Mouse (Mus musculus): ENCODE data around the gene Lrig1. TPM values are rescaled to one million over a fixed set of nuclear protein-coding genes. Genes with fewer than 3 reads are reported as not detected.

The Lrig1 gene
- polyA plus RNA-seq, 1 experiment from 2014 or later, result 4.5 TPM

- no peaks in the 10 kb centered on the region; the same call in 1 of the 2 replicates for H3K36me3 ChIP-seq (ENCODE audit: control insufficient read depth, insufficient read depth)
- no peak overlapping the region for H3K27ac ChIP-seq (ENCODE audit: low read length)
- WGBS (ENCODE audit: insufficient replicate concordance), result 27% methylated on average over 5 of the region's 5 CpGs
- H3K4me1 ChIP-seq (ENCODE audit: control insufficient read depth, low read depth, low read length), result no peaks in the 10 kb centered on the region
- ATAC-seq (ENCODE audit: low read depth), result no peak
- no peak overlapping the region for H3K4me3 ChIP-seq (ENCODE audit: low read depth, low read length)
- H3K9ac ChIP-seq (ENCODE audit: low read depth, low read length), result no peak overlapping the region
- H3K4me2 ChIP-seq (ENCODE audit: low read depth, low read length), result no peak overlapping the region
- H3K27me3 ChIP-seq (ENCODE audit: control insufficient read depth, insufficient read depth, low read depth, low read length), result no peaks in the 10 kb centered on the region
- no peaks in the 10 kb centered on the region for H3K9me3 ChIP-seq (replicated peaks; ENCODE audit: control insufficient read depth, low read length)
Observed at GRCm38 (mm10) chr6:94625896-94626295, 74.1 kb downstream of the Lrig1 start.

DNA sequence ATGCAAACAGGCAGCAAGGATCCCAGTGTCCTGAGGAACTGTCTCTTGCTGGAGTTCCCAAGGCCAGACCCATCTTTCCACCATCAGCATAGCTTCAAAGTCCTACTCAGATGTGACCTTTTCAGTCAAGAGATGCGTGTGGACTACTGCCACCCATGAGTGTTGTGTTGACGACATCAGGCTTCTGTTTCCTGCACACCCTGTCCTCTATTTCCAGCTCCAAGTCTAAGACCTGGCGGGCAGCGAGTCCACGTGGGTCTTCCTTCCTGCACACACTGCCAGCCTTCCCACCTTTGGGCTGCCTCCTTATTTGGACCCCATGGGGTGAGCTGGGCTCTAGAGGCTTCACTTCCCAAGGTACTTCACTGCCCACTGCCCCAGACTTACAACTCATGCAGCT lies 75.4 kb downstream of the Lrig1 start:
- H3K4me3 ChIP-seq (ENCODE audit: low read depth, low read length), result no peak overlapping the region
- H3K4me1 ChIP-seq (ENCODE audit: control insufficient read depth, low read depth, low read length), result no peaks in the 10 kb centered on the region
- no peaks in the 10 kb centered on the region; the same call in 1 of the 2 replicates for H3K36me3 ChIP-seq (ENCODE audit: control insufficient read depth, insufficient read depth)
- ATAC-seq (ENCODE audit: low read depth), result no peak
- WGBS (ENCODE audit: insufficient replicate concordance), result 68% methylated on average over 5 of the region's 5 CpGs
- no peaks in the 10 kb centered on the region for H3K27me3 ChIP-seq (ENCODE audit: control insufficient read depth, insufficient read depth, low read depth, low read length)
- H3K9me3 ChIP-seq (replicated peaks; ENCODE audit: control insufficient read depth, low read length), result no peaks in the 10 kb centered on the region
- no peak overlapping the region for H3K9ac ChIP-seq (ENCODE audit: low read depth, low read length)
- H3K4me2 ChIP-seq (ENCODE audit: low read depth, low read length), result no peak overlapping the region
- H3K27ac ChIP-seq (ENCODE audit: low read length), result no peak overlapping the region

GRCm38 (mm10) chr6:94622983-94623382 lies 77.0 kb downstream of the Lrig1 start:
- no peak for ATAC-seq (ENCODE audit: low read depth)
- Histone ChIP-seq H3K27ac (ENCODE audit: low read length) (no peak overlapping the region), H3K4me2 (ENCODE audit: low read depth, low read length) (no peak overlapping the region), H3K9ac (ENCODE audit: low read depth, low read length) (no peak overlapping the region), H3K4me1 (ENCODE audit: control insufficient read depth, low read depth, low read length) (no peaks in the 10 kb centered on the region), H3K4me3 (ENCODE audit: low read depth, low read length) (no peak overlapping the region), H3K9me3 (replicated peaks; ENCODE audit: control insufficient read depth, low read length) (no peaks in the 10 kb centered on the region), H3K27me3 (ENCODE audit: control insufficient read depth, insufficient read depth, low read depth, low read length) (no peaks in the 10 kb centered on the region), H3K36me3 (ENCODE audit: control insufficient read depth, insufficient read depth) (no peaks in the 10 kb centered on the region; the same call in 1 of the 2 replicates)
- 61% methylated on average over 4 of the region's 4 CpGs for WGBS (ENCODE audit: insufficient replicate concordance)

DNA sequence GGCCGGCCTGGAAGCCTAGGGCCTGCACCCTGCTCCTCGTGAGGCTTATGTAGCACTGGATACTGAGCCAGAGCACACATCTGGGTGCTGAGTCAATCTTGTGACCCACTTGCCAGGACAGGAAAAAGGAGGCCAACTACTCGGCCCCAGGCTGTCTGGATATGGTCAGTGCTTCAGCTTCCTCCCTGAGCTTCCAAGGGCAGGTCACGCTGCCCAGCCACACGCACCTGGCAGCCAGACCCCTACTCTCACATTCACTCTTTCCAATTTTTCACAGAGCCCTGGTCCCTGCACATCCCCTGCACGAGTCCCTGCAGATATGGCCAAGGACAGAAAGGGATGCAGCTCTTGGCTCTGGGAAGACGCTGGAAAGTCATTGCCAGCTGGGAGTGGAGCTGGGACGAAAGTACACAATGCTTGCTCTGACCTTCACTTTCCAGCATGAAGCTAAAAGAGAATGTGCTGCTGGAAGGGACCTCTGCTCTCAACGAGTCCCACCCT lies 79.1 kb downstream of the Lrig1 start:
- WGBS (ENCODE audit: insufficient replicate concordance), result 58% methylated on average over 9 of the region's 9 CpGs
- H3K9ac ChIP-seq (ENCODE audit: low read depth, low read length), result no peak overlapping the region
- no peak for ATAC-seq (ENCODE audit: low read depth)

GRCm38 (mm10) chr6:94620287-94620686 lies 79.7 kb downstream of the Lrig1 start:
- no peak for ATAC-seq (ENCODE audit: low read depth)

More for the DNA sequence above, 79.1 kb downstream of the Lrig1 start:
- H3K4me1 ChIP-seq (ENCODE audit: control insufficient read depth, low read depth, low read length), result no peaks in the 10 kb centered on the region
- H3K4me3 ChIP-seq (ENCODE audit: low read depth, low read length), result no peak overlapping the region
- no peaks in the 10 kb centered on the region for H3K27me3 ChIP-seq (ENCODE audit: control insufficient read depth, insufficient read depth, low read depth, low read length)
- no peak overlapping the region for H3K27ac ChIP-seq (ENCODE audit: low read length)
- no peaks in the 10 kb centered on the region for H3K9me3 ChIP-seq (replicated peaks; ENCODE audit: control insufficient read depth, low read length)
- H3K4me2 ChIP-seq (ENCODE audit: low read depth, low read length), result no peak overlapping the region
- H3K36me3 ChIP-seq (ENCODE audit: control insufficient read depth, insufficient read depth), result no peaks in the 10 kb centered on the region; the same call in 1 of the 2 replicates

GRCm38 (mm10) chr6:94618671-94619070 lies 81.3 kb downstream of the Lrig1 start:
- Histone ChIP-seq H3K9ac (ENCODE audit: low read depth, low read length) (no peak overlapping the region), H3K27me3 (ENCODE audit: control insufficient read depth, insufficient read depth, low read depth, low read length) (no peaks in the 10 kb centered on the region), H3K4me3 (ENCODE audit: low read depth, low read length) (no peak overlapping the region), H3K27ac (ENCODE audit: low read length) (no peak overlapping the region), H3K9me3 (replicated peaks; ENCODE audit: control insufficient read depth, low read length) (no peaks in the 10 kb centered on the region), H3K36me3 (ENCODE audit: control insufficient read depth, insufficient read depth) (no peaks in the 10 kb centered on the region; the same call in 1 of the 2 replicates), H3K4me1 (ENCODE audit: control insufficient read depth, low read depth, low read length) (no peaks in the 10 kb centered on the region), H3K4me2 (ENCODE audit: low read depth, low read length) (no peak overlapping the region)
- no peak for ATAC-seq (ENCODE audit: low read depth)
- 69% methylated on average over 5 of the region's 5 CpGs for WGBS (ENCODE audit: insufficient replicate concordance)

More at GRCm38 (mm10) chr6:94620287-94620686, 79.7 kb downstream of the Lrig1 start:
- no peak overlapping the region for H3K4me2 ChIP-seq (ENCODE audit: low read depth, low read length)
- H3K36me3 ChIP-seq (ENCODE audit: control insufficient read depth, insufficient read depth), result no peaks in the 10 kb centered on the region; the same call in 1 of the 2 replicates
- no peaks in the 10 kb centered on the region for H3K9me3 ChIP-seq (replicated peaks; ENCODE audit: control insufficient read depth, low read length)
- H3K27ac ChIP-seq (ENCODE audit: low read length), result no peak overlapping the region
- WGBS (ENCODE audit: insufficient replicate concordance), result 71% methylated on average over 6 of the region's 6 CpGs
- no peaks in the 10 kb centered on the region for H3K4me1 ChIP-seq (ENCODE audit: control insufficient read depth, low read depth, low read length)
- no peak overlapping the region for H3K4me3 ChIP-seq (ENCODE audit: low read depth, low read length)
- H3K27me3 ChIP-seq (ENCODE audit: control insufficient read depth, insufficient read depth, low read depth, low read length), result no peaks in the 10 kb centered on the region
- H3K9ac ChIP-seq (ENCODE audit: low read depth, low read length), result no peak overlapping the region

GRCm38 (mm10) chr6:94615936-94616335 lies 84.0 kb downstream of the Lrig1 start:
- Histone ChIP-seq H3K27me3 (ENCODE audit: control insufficient read depth, insufficient read depth, low read depth, low read length) (no peaks in the 10 kb centered on the region), H3K9ac (ENCODE audit: low read depth, low read length) (no peak overlapping the region), H3K27ac (ENCODE audit: low read length) (no peak overlapping the region), H3K4me3 (ENCODE audit: low read depth, low read length) (no peak overlapping the region), H3K4me1 (ENCODE audit: control insufficient read depth, low read depth, low read length) (no peaks in the 10 kb centered on the region), H3K36me3 (ENCODE audit: control insufficient read depth, insufficient read depth) (no peaks in the 10 kb centered on the region; the same call in 1 of the 2 replicates), H3K4me2 (ENCODE audit: low read depth, low read length) (no peak overlapping the region), H3K9me3 (replicated peaks; ENCODE audit: control insufficient read depth, low read length) (no peaks in the 10 kb centered on the region)
- 76% methylated on average over 4 of the region's 4 CpGs for WGBS (ENCODE audit: insufficient replicate concordance)
- no peak for ATAC-seq (ENCODE audit: low read depth)

DNA sequence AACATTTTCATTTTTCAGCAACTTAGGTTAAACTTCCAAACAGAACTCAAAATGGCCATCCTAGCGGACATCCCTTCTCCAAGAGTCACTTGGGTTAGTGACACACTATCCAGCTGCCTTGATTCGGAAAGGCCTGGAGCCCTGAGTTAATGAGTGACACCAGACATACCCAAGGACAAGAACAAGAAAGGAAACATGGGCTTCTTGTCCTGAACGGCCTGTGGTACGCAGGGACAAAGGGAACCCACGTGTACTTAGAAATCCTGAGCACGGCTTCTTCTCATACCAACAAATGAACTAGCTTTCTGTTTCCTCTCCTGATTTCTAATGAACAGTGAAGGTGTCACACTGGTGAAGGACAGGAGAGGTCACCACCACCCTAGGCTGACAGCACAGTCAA lies 85.6 kb downstream of the Lrig1 start:
- no peaks in the 10 kb centered on the region for H3K9me3 ChIP-seq (replicated peaks; ENCODE audit: control insufficient read depth, low read length)
- no peaks in the 10 kb centered on the region for H3K4me1 ChIP-seq (ENCODE audit: control insufficient read depth, low read depth, low read length)
- H3K4me2 ChIP-seq (ENCODE audit: low read depth, low read length), result no peak overlapping the region
- no peak overlapping the region for H3K9ac ChIP-seq (ENCODE audit: low read depth, low read length)
- no peaks in the 10 kb centered on the region for H3K27me3 ChIP-seq (ENCODE audit: control insufficient read depth, insufficient read depth, low read depth, low read length)
- WGBS (ENCODE audit: insufficient replicate concordance), result 73% methylated on average over 6 of the region's 6 CpGs
- H3K4me3 ChIP-seq (ENCODE audit: low read depth, low read length), result no peak overlapping the region
- no peak overlapping the region for H3K27ac ChIP-seq (ENCODE audit: low read length)
- no peaks in the 10 kb centered on the region; the same call in 1 of the 2 replicates for H3K36me3 ChIP-seq (ENCODE audit: control insufficient read depth, insufficient read depth)
- no peak for ATAC-seq (ENCODE audit: low read depth)

DNA sequence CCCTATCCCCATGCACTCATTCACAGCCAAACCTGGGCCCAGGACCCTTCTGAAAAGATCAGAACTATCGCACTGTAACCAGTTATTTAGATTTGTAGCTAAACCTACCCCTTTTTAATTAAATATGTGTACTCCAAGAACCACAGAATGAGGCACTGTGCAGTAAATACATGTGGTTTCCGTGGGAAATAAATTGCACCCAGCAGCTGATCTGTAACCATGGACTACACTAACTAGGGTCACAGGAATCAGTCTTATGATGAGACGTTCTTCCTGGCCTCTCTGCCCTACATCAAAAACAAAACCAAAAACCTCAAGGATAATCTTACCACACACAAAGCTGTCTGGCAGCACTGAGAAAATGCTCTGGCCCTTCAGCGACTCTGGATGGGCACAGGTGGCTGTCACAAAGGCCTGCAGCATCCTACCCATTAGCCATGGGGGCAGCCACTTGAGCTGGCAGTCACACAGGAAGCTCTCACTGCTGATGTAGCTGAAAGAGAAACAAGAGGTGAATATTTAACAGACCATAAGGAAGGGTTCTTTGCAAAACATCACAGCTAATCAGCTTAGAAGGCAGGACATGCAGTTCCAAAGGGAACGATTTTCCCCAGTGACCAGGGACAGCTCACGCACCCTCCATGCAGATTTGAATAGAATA lies 86.6 kb downstream of the Lrig1 start:
- no peaks in the 10 kb centered on the region for H3K27me3 ChIP-seq (ENCODE audit: control insufficient read depth, insufficient read depth, low read depth, low read length)
- no peak for ATAC-seq (ENCODE audit: low read depth)
- H3K9ac ChIP-seq (ENCODE audit: low read depth, low read length), result no peak overlapping the region
- H3K9me3 ChIP-seq (replicated peaks; ENCODE audit: control insufficient read depth, low read length), result no peaks in the 10 kb centered on the region
- H3K4me3 ChIP-seq (ENCODE audit: low read depth, low read length), result no peak overlapping the region
- H3K4me2 ChIP-seq (ENCODE audit: low read depth, low read length), result no peak overlapping the region
- H3K27ac ChIP-seq (ENCODE audit: low read length), result no peak overlapping the region
- H3K4me1 ChIP-seq (ENCODE audit: control insufficient read depth, low read depth, low read length), result no peaks in the 10 kb centered on the region
- 61% methylated on average over 6 of the region's 6 CpGs for WGBS (ENCODE audit: insufficient replicate concordance)
- no peaks in the 10 kb centered on the region; the same call in 1 of the 2 replicates for H3K36me3 ChIP-seq (ENCODE audit: control insufficient read depth, insufficient read depth)

All from liver, embryonic 16.5 days (tissue).